Mouse (Mus musculus) liver, embryonic 14.5 days (tissue): ENCODE measurements around the gene Galnt16.

Experiments
- CTCF ChIP-seq: IDR thresholded peaks from 2 replicates; pipeline ENCODE4 v1.5.1; 2016; ENCODE audit warnings: antibody characterized with exemption, low read depth, control low read depth
- EP300 ChIP-seq: IDR thresholded peaks from 2 replicates; pipeline ENCODE4 v1.6.1; 2016; ENCODE audit warnings: antibody characterized with exemption, low read depth

- no peak for TF ChIP-seq CTCF
- TF ChIP-seq EP300 = no peak
These were observed 77.9 kb downstream of the Galnt16 start for GRCm38 (mm10) chr12:80595968-80596367.
